Mouse (Mus musculus): ENCODE measurements at regions not wholly inside any gene's neighbourhood (a gene's known extent, or its start where the extent isn't known, plus 50 kb on each side); places are given as distances from the start of the nearest gene placed in this dataset.
A peak's percentile ranks its signal among the peaks of the same experiment; 100 is the strongest.

DNA sequence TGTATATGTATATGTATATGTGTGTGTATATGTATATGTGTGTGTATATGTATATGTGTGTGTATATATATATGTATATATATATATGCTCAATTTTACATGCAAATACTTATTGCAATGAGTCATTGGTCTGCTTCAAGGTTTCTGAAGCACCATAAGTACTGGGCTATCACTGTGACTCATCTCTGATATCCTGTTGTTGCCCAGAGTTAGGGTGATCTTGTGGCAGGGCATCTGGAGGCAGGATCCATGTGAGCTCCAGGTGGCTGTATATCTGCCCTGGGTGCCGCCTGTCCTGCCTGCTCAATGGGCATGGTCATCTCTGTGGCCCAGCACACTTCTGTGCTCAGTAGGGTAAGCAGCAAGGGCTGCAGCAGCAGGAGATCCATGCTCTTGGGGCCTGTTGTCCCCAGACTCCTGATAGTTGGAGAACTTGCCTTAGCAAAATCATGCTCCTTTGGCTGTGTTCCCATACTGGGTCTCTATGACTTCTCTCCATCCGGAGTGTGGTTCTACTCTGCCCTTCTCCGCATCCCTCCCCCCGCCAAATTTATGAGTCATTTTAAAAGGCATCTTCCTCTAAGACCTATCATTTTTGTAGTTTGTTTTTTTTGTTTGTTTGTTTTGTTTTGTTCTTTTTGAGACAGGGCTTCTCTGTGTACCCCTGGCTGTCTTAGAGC lies 356.1 kb downstream of the Hace1 start:
- intact Hi-C loops (cut with DNase I) = no loop called here
- DNase-seq = no peak

DNA sequence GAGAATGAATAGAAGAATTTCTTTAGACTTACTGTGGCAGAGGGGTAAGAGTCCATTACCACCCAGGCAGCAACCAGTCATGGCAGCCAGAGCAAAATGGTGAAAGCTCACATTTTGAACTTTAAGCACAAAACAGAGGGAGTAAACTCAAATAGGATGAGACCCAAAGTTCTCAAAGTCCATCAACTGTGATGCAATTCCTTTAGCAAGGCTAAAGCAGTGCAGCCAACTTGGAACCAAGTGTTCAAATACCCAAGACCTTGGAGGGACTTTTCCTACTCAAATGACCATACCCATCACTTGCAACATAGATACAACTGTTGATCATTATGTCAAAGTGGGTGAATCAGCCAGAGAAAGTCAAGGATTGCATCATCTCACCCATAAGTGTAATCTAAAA lies 380.1 kb downstream of the Hace1 start:
- no peak for DNase-seq
- intact Hi-C loops (cut with DNase I) = no loop called here

DNA sequence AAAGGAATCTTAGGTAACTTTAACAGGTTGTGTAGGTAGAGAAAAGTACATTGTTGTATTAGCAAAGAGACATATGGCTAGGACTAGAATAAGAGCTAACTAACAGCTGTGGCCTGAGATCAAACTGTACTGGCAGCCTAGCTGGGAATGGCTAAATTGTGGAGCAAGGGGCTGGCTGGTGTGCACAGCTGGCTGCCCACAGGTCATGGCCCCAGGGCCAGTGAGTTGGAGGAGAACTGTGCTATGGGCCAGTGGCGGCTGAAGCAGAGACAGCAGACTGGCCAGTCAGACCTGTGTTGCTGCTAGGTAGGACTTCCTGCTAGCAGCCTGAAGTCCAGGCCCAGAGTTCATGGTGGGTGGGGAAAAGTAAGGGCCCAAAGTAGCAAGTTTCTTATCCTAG lies 394.6 kb downstream of the Hace1 start:
- intact Hi-C loops (cut with DNase I) = no loop called here
- no peak for DNase-seq

DNA sequence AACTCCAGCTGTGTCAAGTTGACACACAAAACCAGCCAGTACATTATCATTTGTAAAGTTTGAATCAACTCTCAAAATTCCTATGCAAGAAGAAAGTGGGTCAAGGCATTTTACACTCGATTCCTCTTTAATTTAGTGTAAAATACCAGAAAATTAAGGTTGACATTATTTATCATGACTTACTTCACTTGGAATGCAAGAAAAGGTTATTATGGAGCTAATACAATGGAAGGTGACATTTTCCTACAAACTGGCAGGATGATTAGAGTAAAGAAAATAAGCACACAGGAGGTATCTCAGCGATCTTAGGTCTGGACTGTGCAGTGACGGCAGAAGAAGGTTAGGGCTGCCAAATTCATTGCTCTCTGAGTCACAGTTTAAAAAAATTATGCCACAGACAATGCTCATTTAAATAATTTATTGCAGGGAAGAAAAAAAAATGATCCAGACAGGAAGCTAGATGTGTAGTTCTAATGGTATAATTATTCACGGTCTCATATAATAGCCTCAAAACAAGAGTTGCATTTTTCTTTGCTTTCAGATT lies 405.2 kb downstream of the Hace1 start:
- intact Hi-C loops (cut with DNase I) = no loop called here

DNA sequence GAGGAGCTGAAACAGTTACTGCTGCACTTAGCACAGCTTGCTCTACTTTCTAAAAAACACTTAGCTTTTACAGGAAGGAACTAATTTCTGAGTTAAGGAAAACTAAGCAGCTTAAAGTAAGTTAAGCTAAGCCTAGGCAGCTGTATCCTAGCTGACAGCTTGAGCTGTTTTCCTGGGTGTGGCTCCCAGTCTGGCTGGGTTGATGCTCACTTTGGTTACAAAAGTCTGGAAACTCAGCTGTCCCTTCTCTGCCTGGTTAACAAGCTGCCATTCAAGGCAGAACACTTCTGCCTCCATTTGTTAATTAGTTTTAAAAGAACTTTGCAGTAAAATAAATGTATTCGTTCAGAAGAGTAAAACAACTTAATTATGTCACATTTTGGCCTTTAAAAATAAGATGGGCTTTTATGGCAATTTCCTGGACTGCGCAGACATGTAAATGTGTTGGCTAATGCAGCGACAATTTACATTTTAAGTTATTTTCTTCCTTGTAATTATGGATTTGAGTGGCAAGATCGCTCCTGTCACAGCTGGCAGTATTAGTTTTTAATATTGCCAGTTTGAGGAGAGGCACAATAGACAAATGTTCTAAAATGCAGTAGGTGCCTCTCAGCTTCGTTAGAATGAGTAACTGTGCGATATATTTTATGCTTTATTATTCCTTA lies 406.2 kb downstream of the Hace1 start:
- no peak for DNase-seq
- intact Hi-C loops (cut with DNase I) = no loop called here

More for the DNA sequence above, 405.2 kb downstream of the Hace1 start:
- no peak for DNase-seq

DNA sequence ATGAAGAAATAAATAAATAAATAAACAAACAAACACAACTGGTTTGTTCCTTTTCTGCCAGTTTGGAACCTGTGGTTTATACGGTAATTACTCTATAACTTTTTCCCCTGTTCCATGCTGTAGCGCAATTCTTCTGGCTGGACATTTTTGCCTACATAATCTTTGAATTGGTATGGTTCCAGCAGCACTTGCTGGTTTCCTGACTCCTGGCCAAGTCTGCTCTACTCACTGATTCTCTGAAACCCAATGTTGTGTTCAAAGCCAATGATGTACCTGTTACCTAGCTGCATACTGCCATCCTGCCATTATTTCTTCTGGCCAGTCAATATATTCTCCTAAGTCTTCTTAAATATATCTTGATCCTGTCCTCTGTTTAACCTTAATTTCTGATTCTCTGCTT lies 408.7 kb downstream of the Hace1 start:
- intact Hi-C loops (cut with DNase I) = no loop called here
- DNase-seq = peak; percentile 39

DNA sequence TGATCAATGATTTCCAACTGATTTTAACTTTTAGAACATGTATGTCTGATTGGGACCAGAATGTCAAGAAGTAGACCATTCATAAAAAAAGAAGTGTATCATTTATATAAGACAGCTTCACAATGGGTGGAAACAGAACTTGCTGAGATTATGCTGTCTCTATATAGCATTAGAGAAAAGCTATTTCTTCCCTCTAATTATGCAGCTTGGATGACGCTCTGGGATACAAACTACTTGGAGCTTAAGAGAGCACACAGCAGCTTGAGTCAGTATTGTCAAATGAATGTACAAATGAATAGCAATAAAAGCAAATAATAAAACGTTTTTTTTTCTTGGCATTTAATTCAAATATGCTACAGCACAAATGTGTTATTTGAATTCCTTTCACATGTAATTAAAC lies 428.7 kb downstream of the Hace1 start:
- intact Hi-C loops (cut with DNase I) = loop anchor here (10.0 kb wide), 1 partner anchor 322 kb away; no protein-coding TSS in a partner anchor
- no peak for DNase-seq

DNA sequence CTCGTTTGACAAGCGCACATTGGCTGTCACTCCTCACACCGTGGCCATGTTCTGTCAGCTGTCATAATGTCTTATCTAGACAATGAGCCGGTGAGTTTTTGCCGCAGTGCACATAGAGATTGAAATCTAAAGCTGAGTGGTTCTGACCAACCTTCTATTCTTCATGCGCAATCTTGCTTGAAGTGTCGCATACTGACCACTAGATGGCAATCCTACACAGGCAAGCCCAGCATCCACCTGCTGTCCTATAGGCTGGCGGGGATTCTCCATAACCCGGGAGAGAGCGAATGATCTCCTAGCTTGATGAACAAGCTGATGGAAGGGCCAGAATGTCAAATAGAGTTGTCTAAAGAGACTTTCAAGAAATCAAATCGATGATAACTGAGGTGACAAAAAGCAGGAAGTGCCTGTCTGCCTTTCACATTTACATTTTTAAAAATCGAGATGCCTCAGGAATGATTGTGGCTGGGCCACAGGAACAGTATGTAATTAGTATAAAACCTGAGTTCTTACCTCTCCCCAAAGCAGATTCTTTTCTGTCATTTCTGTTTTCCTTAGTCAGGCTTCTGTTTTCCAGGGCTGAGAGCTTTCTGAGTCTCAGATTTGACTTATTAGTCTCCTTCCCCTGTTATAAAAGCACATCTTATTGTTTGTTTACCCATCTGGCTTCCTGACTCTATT lies 434.4 kb downstream of the Hace1 start:
- intact Hi-C loops (cut with DNase I) = no loop called here
- peak; percentile 64 for DNase-seq

DNA sequence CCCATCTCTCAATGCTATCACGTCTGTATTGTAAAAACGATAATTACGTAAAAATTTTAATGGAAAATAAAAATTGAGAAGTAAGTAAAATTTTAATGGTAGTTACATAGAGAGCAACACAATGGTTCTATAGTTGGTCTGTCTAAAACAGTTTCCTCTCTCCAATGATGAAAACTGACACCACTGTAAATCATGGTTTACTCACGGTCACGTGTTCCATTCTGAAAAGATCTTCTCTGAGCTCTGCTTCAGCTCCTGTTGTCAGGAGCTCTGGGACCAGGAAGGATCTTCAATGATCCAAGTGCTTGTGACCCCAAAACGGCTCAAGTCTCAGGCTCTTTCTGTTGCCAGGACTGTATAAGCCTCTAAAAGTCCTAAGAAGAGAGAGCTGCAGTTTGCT lies 435.0 kb downstream of the Hace1 start:
- intact Hi-C loops (cut with DNase I) = no loop called here
- no peak for DNase-seq

DNA sequence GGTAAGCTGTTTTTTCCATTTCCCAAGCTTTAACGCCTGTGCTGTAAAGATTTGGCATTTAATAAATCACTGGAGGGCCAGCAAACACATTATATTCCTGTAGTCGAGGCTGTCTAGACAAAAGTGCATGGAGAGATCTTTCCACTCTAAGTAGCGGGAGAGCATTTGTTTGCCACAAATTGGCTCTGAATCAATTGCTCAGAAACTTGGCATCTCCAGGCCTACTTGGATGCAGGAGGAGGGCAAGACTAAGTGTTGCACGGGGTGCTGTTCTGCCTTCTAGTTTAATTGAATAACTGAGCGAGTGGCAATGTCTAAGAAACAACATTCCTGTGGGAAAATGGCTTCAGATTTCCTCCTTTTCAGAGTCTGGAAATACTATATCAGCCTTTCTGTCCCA lies 438.7 kb downstream of the Hace1 start:
- intact Hi-C loops (cut with DNase I) = no loop called here
- peak; percentile 59 for DNase-seq

DNA sequence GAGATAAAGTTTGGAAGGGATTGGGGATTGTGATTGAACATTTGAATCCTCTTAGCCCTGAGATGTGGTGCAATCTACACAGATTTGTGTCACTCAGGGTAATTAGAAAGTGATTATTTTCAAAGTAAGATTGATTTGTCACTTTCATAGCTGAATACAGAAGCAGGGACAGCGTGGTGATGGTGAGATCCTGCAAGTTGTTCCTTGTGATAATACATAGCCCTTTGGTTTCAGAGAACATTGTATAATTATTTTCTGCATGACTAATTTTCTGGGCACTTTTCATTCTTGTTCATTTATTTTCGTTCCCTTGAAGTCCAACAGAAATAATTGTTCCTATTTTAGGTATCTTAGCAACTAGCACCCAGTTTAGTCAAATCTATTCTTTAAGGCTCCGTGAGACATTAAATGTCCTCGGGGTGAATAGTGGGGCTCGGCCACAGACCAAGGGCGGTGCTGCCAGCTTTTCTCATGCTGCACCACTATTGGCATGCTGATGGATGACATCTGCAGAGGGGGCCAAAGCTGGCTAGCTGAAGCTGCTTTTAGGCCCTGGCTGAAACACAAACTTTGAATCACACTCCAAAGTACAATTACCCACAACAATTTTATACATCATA lies 468.0 kb downstream of the Hace1 start:
- DNase-seq = peak; percentile 64
- intact Hi-C loops (cut with DNase I) = no loop called here

DNA sequence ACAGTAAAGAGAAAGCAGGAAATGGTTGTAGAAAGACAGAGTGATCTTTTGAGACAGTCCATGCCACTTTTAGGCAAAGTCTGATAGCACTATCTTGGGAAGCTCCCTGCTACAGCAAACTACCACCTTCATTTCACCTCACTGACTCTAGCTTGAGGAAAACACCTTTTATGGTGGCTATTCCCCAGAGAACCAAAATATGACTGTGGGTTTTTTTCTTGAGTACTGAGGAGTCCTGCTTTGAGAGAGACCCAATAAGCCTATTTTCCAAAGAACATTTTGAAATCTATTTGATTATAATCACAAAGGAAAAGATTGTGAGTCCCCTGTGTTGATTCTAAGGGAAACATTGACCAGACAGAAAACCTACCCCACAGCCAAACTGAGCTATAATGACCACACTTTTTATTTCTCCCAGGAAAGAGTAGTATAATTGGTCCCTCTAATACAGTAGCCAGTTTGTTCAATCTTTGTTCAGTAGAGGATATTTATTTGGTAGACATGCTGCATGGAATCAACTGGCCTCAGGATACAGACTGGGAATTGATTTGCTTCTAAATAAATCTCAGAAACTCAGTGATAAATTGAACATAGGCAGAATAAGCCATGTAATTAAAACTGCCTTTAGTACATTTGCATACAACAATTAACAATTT lies 468.6 kb downstream of the Hace1 start:
- DNase-seq = no peak
- intact Hi-C loops (cut with DNase I) = no loop called here

DNA sequence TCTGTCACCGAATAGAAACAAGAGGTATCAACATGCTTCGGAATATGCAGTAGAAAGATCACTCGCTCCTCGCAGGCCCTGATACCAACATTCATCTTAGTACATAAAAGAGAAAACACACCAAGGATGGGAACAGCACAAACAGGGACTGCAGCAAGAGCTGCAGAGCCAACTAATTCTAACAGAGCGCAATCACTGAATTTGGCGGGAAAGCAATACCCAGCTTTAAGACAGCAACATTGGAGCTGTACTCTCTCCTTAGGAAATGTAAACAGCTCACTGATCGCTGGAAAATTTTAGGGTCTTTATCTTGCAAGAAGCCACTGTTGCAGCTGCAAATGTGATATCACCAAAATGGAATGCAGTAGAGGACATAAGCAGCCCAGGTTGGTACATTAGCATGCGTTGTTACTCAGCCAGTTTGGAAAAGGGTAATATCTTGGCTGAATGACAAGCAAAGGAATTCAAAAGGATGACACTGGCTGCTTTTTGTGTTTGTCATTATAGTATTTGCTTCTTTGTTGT lies 469.3 kb downstream of the Hace1 start:
- DNase-seq = no peak
- intact Hi-C loops (cut with DNase I) = no loop called here

DNA sequence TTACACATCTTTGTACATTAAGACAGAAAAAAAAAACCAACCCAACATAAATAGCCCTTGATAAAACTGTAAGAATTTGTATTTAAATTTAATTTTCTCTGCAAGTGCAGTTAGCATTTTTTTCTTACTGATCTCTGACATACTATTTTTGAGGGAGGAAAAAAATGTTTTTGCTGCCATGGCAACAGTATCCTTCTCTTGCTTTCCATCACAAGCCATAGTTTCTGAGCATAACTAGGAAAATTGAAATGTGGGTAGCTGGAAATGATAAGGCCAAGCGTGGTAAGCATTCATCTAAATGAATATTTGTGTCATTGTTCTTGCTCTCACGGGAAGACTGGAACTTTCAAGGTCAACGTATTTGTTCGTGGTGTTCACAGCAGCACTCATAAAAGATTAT lies 470.0 kb downstream of the Hace1 start:
- no peak for DNase-seq

DNA sequence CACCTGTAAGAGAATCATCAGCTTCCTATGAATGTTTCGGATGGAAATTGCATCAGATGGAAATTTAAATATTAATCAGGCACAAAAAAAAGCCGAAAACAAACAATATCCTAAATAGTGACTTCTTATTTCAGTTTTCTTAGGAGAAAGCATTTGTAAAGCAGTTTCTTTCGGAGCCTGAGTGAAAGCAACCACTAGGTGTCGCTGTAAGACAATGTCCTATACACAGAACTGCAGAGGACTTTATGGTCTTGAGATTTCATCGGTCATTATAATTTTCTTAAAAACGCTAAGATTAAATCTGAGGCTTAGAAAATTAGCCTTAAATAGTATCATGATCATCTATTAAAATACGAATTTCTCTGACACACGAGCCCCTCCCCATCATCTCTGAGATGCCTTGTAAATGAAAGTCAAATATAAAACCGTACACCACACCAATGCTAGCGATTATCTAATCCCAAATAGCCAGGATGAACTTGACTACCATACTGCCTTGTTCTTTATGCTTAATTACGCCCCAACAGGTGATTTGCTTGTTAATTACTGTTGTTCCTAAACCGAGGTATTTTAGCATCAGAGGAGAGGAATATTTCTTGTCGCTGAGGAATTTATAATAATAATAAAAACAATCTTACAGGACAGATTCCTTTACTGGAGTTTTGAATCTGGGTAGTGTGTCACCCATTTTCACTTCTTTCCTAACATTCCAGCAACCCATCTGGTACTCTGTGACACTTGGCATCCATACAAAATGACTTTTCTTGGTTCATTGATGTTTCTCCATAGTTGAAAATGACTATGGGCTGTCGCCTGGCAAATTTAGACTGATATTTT lies 480.0 kb downstream of the Hace1 start:
- peak; percentile 57 for DNase-seq
- intact Hi-C loops (cut with DNase I) = no loop called here

More for the DNA sequence above, 470.0 kb downstream of the Hace1 start:
- intact Hi-C loops (cut with DNase I) = no loop called here

DNA sequence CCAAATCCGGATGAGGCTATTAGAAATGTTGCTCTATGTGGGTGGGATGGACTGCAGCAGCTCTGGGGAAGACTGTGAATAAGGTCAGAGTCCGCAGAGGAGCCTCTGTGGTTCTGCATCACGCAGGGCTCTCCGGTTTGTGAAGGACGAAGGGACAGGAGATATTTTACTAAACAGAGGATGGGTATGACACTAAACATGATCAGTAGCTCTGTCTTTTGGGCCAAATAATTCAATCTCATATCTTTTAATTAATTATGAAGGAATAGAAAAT lies 480.5 kb downstream of the Hace1 start:
- peak; percentile 25 for DNase-seq
- intact Hi-C loops (cut with DNase I) = no loop called here

DNA sequence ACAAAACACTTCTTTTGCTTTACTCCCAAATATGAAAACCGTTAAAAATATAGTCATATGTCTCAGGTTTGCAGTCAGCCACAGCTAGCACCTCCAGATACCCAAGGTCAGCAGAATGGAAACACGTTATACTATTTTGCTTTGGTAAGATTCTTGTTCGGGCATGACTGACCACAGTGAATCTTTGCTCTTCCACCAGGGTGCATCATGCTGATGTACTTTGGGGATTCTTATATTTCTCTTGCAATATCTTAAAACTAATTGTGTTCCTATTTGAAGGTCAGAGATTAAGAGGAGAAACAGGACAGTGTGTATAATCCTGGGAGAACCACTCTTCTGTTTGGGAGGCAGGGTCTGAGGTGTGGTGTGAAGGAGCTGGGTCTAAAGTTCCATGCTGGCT lies 481.7 kb downstream of the Hace1 start:
- DNase-seq = no peak
- intact Hi-C loops (cut with DNase I) = no loop called here

DNA sequence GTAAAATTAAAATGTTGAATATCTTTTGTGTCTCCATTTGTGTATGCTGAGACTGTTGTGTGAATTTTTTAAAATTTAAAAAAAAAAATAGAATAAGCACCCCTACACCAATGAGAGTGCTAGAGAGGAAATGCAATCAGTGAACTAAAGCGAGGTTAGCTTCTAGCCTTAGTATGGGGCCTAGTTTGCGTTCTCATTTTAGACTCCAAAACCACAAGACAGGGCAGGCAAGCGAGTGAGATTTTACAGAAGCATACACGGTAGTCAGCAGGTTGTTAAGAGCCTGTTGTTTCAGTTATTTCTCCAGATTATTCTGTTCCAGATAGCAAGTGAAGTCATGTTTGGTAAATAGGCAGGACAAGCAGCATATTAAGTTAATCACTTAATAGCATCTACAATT lies 486.2 kb downstream of the Hace1 start:
- intact Hi-C loops (cut with DNase I) = no loop called here
- no peak for DNase-seq

DNA sequence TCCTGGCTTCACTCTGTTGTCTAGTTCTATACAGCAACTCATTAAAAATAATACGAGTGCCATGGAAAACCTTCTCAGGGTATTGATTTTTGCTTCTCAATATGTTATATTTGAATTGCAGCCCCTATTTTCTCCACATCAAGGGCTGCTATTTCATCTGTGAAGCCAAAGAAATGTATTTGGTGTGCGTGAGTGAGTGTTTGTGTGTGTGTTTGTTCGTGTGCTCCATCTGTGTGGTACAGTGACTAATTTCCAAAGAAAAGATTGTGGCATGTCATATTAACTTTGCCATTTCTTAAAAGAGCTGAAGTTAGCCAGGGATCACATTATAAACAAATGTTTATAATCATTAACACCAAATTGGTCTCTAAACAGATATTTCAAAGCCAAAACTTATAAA lies 493.1 kb downstream of the Hace1 start:
- intact Hi-C loops (cut with DNase I) = no loop called here
- DNase-seq = no peak

DNA sequence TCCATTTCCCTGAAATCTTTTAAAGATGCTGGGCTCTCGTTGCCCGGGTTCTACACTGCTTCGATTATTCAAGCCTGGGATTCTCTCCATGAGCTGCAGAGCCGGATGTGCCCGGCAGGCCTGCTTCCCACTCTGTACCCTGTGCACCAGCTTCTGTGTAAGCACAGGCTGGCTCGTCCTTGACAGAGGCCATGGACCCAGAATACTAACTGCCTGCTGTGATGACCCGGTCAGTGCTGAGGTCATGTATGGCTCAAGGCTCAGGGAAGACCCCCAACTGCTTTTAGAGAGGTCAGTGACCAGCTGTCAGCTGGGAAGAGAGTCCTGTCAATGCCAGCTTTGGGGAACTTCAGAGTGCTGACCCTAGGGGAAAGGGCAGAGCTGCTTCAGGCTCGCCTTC lies 493.6 kb downstream of the Hace1 start:
- intact Hi-C loops (cut with DNase I) = no loop called here
- DNase-seq = no peak
